Mouse (Mus musculus): ENCODE results near the gene Olfr743.

DNA sequence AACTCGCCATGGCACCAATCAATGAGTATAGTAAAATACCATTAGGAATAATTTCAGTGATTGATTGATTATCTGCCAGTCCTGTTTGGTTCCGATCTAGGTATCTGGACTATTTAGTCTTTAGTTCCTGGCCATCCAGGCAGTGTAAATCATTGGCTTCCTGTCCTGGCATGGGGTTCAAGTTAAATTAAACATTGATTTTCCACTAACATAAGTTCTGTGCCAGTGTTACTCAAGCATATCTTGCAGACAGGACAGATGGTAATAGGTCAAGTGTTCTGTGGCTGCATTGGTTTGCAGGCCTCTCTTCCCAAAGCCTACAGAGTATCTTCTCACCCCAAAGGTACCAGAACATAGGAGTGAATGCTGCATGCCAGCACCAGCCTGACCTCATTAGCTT, 43.2 kb upstream of the Olfr743 start:
- TF ChIP-seq CTCF (conservative IDR thresholded peaks at IDR 0.05; ENCODE audit: low read length) (no peak), NANOG (IDR thresholded peaks at IDR 0.05; ENCODE audit: borderline replicate concordance, low read length) (no peak)

Data from E14TG2a.4 (cell line).